ENCODE assay signal across 12 mouse cellular contexts in genomic region chr7:75830251-75831060, GRCm38 (mm10). TPM values are rescaled to one million over a fixed set of nuclear protein-coding genes. Genes with fewer than 3 reads are reported as not detected.
DNase-seq lines count a peak whose midpoint lies in the region; ATAC-seq and TF ChIP-seq lines count a peak whose summit lies in the region.
"Had no signal": no experiment of that assay in that cellular context is flagged by ENCODE, and none has a peak within 500 bp of the region (broad histone marks: within the 10 kb centered on the region; RNA-seq: fewer than 3 reads in every experiment).

No protein-coding gene starts in this region.

- H3K27ac ChIP-seq in layer of hippocampus, adult 2 months: no peak overlapping the region
- H3K27ac ChIP-seq: limb, embryonic 15.5 days had no signal

- H3K4me3 ChIP-seq in layer of hippocampus, adult 2 months: no peak overlapping the region
- H3K4me3 ChIP-seq: limb, embryonic 15.5 days had no signal

- no peak for DNase-seq in layer of hippocampus, adult 2 months (ENCODE audit: low spot score in 2 of 2)
- DNase-seq in layer of hippocampus, adult 18-20 months (ENCODE audit: low spot score in 2 of 2): no peak
- peak; percentile 63 for DNase-seq in ES-CJ7 (ENCODE audit: low read depth, low spot score)
- DNase-seq in c-Kit-positive CD71-positive TER-119-positive erythroid progenitor cells, embryonic 14.5 days (ENCODE audit: low spot score): peak; percentile 94
- DNase-seq in urinary bladder, postnatal 10 days (ENCODE audit: low spot score): no peak
- no peak for DNase-seq in embryo, embryonic 10.5 days (ENCODE audit: low spot score)
- no peak for DNase-seq in adrenal gland, adult 18-20 months (ENCODE audit: low spot score in 2 of 2)
- DNase-seq: cerebellum, adult 11 months; kidney, postnatal 14 days; thymus, postnatal 36 days had no signal

- peak; percentile 88 for ATAC-seq in megakaryocyte-erythroid progenitor cell, adult 5-6 weeks (replicated peaks; ENCODE audit: low FRiP score, low TSS enrichment, poor library complexity, severe bottlenecking)

- TF ChIP-seq CTCF in layer of hippocampus, adult 2 months (conservative IDR thresholded peaks at IDR 0.05): peak; percentile 56

RNA-seq across cellular contexts. Expression of gene Klhl25, which starts 17.7 kb away (rescaled TPM):
- total RNA-seq in layer of hippocampus, adult 2 months (2021): 1 to 10 TPM; 8.3 to 8.7 TPM
- 1 to 10 TPM; 9.7 to 9.9 TPM for total RNA-seq in layer of hippocampus, adult 18-20 months (2021)
- 4.5 and 5.9 TPM in 2 replicates for total RNA-seq in megakaryocyte-erythroid progenitor cell, adult 5-6 weeks (2014; fragmentation: Nextera tagmentation)
- 4.0 and 4.3 TPM in 2 replicates for total RNA-seq in megakaryocyte-erythroid progenitor cell, adult 5-6 weeks (2017)
- 10 to 100 TPM; 14.5 to 21.4 TPM for total RNA-seq in adrenal gland, adult 18-20 months (2021)

Comparison
In these comparisons a context has a peak if more than half of its experiments do, and no peak if none do; other contexts are left out.
1. DNase-seq: peak in ES-CJ7 (single experiment) and c-Kit-positive CD71-positive TER-119-positive erythroid progenitor cells, embryonic 14.5 days (single experiment); none in layer of hippocampus, adult 2 months (0 of 2), layer of hippocampus, adult 18-20 months (0 of 2), urinary bladder, postnatal 10 days (single experiment), embryo, embryonic 10.5 days (single experiment) and adrenal gland, adult 18-20 months (0 of 2).